Mouse (Mus musculus): ENCODE data around the gene Nr2c1.

Nr2c1 gene

DNA sequence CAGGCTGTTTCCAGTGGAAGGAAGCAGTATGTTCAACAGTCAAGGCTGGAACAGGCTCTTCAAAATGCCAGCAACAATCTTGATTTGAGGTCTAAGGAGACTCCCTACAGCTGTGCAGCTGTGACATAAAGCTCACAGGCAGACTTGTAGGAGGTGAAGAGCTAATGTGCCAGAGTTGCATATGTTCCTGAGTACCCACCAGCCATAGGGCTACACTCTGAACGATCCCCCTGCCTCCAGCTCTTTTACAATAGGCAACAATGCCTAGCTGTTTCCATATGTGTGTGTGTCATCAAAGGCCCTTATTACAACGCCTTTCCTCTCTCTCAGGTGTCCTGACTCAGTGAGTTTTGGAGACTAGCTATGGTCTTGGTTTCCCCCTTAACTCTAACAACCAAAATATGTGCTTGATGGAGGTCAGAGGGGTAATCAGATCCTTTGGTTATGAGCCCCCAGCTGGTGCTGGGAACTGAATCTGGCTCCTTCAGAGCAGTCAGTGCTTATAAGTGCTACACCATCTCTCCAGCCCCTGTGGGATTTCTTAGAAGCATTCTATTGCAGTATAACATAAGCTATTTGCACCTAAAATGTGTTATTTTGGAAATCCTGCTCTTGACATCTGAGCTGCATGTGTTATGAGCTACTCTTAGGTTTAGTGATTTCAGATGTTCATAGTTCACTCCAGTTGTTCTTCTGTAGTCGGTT lies 7.4 kb upstream of the Nr2c1 start:
- no peak for DNase-seq

DNA sequence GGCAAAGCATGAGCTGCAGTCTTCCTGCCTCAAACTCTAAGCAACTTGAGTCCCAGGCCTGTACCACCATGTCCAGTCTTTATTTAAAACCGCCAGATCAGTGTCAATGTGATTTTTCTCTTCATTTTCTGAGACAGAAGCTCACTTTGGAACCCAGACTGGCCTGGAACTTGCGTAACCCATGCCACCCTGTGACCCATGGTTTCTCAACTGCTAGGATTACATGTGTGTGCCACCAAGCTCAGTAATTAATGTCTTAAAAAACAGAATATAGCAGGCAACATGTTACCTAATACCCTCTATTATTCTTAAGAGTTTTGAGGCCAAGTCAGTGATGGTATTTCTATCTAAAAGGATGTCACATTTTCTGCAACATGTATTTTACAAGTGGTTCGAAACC lies 5.4 kb upstream of the Nr2c1 start:
- DNase-seq, result no peak

DNA sequence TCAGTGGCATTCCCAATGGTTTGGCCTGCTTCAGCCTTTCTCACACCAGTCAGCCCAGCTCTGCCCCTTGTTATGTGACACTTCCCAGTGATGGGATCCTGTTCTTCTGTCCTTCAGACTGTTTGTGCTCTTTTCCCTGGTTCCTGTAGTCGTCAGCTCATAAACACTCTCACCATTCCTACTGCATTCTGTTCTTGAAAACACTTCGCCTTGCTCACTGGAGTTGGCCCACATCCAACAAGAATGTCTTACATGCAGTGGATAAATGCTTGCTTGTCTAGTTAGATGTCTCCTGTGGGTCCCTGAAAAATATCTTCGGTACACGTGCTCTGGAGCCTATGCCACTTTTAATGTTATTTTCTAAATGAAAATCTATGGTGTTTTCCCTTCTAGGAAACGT lies 3.2 kb upstream of the Nr2c1 start:
- DNase-seq, result no peak

DNA sequence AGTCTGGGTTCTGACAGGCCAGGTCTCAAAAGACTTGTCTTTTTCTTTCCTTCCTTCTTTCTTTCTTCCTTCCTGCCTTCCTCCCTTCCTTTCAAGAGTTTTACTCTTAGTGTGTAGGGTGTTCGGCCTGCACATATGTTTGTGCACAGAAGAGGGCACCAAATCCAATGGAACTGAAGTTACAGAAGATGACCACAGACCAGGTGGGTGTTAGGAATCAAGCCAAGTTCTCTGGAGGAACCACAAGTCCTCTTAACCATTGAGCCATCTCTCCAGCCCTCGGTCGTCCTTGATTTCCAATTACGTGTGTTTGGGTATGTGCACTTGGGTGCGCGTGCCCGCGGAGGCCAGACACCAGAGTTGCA lies 450 bp upstream of the Nr2c1 start:
- DNase-seq, result no peak

DNA sequence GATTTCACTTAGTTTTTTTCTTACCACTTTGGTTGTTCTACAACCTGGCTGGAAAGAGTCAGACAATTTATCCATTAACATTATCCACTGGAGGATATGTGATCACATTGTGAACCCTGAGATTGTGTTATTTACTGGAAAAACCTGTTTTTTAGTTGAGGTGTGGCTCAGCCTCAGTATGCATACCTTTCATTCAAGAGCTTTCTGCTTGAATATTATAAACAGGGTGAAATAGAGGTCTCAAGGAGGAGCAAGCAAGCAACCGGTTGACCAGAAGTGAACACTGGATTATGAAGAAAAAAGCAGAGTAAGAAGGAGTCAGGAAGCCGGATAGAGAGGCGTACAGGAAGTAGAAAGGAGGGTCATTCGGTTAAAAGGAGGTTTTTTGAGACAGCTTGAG lies 3.7 kb downstream of the Nr2c1 start:
- DNase-seq, result no peak

DNA sequence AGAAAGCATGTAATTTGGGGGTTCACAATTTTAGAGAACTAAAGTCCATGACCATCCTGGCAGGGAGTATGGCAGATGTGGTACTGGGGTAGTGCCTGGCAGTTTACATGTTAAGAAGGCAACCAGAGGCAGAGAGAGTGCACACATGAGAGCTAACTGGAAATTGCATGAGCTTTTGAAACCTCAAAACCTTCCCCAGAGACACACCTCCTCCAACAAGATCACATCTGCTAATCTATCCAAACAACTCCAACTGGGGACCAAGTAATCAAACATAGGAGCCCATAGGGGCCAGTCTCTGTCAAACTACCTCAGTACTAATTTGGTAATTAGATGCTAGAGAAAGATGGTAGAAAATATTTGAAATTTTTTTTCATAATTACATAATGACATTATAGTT lies 6.0 kb downstream of the Nr2c1 start:
- no peak for DNase-seq

DNA sequence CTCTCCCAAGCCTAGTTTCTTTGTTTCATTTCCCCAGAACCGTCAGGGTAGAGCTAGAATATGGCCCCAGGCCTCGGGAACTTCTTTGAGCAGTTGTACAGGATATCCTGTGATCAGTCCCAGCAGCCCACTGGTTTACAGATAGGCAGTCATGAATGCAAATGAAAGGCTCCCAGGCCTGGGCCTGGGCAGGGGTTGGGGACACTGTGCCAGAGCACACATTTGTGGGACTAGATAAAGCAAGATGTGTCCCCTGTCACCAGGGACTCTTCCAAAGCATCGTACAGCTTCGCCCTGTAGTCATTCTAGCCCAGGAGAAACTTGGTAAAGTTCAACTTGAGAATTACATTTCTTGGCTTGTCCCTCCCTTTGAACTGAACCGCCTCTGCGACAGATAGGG lies 11.1 kb downstream of the Nr2c1 start:
- no peak for DNase-seq

DNA sequence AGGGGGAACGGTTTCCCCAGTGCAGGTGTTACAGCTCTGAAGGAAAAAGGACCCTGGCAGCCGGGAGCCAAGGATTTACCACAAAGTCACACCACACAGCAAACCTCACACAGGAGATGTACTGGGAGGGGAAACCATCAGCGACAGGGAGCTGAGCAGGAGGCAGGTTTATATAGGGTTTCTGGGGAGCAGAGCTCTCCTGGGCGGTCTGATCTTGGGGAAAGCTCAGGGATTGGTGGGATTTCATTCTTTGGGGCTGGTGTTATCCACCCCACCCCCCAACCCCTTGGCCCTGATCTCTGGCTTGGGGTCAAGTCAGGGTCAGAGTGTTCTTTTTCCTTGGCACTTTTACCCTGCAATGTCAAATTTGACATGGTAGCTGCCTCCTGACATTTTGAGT lies 11.6 kb downstream of the Nr2c1 start:
- DNase-seq, result no peak

DNA sequence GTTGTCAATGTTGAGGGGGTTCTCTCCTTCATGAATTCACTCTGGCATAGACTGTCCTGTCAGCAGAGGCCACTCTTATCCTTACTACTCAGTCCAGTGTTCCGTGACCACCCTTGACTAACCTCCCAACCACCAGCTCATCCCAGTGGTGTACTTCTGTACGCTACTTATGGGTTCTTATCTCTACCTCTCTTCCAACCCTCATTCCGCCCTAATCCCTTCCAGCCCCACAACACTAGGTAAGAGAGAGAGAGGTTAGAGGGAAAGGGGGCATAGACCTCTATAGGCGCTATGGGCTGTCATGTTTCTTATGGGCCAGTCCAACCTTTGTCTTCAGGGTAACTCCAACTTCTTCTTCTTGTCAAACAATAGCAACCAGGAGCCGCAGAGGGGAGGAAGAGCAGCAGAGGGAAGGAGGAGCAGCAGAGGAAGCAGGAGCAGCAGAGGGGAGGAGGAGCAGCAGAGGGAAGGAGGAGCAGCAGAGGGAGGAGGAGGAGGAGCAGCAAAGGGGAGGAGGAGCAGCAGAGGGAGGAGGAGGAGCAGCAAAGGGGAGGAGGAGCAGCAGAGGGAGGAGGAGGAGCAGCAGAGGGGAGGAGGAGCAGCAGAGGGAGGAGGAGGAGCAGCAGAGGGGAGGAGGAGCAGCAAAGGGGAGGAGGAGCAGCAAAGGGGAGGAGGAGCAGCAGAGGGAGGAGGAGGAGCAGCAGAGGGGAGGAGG lies 13.4 kb downstream of the Nr2c1 start:
- DNase-seq, result no peak

DNA sequence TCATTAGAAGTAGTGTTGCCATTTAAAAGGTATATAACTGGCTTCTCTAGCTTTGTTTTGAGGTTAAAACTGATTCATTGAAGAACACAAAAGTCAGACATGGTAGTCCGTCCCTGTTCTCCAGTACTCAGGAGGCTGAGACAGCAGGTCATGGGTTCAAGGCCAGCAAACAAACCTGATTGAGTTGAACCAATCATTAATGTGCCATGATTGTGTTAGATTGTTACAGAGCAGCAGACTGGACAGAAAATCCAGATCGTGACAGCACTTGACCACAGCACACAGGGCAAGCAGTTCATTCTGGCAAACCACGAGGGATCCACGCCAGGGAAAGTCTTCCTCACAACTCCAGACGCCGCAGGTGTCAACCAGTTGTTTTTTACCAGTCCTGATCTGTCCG lies 14.2 kb downstream of the Nr2c1 start:
- no peak for DNase-seq

DNA sequence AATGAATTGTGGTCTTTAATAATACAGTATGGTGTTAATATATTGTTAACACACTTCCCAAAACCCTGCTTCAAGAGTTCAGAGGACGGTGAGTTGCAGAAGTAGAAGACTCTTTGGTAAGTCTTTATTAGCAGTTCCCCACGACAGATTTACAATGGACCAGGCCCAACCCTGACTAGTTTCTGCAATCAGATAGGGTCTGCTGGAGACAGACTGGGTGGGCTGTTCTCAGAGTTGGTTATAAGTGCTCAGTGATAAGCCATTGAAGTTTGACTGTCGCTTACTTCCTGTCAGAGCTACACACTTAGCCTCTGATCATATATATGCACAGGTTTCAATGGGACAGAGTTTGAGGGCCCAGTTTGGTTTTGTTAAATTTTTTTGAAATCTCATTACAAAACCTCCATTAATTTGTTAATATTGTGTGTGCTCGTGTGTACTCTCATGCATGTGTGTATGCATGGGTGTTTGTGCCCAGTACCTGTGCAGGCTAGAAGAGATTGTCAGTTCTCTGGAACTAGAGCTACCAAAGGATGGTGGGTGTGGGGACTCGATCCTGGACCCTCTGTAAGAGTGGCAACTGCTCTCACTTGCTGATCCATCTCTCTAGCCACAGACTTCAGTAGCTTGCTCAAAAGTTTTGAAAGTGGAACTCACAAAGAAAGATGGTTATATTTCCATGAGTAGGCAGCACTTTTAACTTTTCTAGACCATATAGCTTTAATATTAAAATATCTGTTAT lies 16.5 kb downstream of the Nr2c1 start:
- no peak for DNase-seq

DNA sequence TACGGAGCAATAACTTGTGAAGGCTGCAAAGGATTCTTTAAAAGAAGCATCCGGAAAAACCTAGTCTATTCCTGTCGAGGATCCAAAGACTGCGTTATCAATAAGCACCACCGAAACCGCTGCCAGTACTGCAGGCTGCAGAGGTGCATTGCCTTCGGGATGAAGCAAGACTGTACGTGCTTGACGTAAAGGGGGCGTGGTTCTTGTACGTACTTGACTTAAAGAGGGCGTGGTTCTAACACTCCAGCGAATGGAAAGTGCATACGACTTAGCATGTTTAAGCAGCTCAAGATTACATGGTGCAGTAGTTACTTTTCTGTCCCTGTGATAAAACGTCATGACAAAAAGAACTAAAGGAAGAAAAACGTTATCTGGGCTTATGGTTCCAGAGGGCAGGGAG lies 17.6 kb downstream of the Nr2c1 start:
- DNase-seq, result no peak

DNA sequence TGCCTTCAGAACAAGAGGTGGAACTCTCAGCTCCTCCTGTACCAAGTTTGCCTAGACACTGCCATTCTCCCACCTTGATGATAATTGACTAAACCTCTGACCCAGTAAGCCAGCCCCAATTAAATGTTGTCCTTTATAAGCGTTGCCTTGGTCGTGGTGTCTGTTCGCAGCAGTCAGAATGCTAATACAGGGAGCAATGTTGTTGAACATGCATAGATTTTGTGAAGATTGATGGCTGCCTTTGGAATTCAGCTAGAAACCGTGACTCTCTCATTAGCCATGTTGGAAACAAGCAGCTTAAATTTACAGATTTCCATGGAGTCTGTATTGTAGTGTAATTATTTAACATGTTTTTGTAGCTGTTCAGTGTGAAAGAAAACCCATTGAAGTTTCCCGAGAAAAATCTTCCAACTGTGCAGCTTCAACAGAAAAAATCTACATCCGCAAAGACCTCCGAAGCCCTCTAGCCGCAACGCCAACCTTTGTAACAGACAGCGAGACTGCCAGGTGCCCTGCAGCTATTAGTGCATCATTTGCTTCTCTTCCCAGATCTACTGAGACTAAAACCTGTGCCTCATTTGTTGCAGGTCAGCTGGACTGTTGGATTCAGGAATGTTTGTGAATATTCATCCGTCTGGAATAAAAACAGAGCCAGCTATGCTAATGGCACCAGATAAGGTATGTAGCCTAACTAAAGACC lies 19.4 kb downstream of the Nr2c1 start:
- no peak for DNase-seq

DNA sequence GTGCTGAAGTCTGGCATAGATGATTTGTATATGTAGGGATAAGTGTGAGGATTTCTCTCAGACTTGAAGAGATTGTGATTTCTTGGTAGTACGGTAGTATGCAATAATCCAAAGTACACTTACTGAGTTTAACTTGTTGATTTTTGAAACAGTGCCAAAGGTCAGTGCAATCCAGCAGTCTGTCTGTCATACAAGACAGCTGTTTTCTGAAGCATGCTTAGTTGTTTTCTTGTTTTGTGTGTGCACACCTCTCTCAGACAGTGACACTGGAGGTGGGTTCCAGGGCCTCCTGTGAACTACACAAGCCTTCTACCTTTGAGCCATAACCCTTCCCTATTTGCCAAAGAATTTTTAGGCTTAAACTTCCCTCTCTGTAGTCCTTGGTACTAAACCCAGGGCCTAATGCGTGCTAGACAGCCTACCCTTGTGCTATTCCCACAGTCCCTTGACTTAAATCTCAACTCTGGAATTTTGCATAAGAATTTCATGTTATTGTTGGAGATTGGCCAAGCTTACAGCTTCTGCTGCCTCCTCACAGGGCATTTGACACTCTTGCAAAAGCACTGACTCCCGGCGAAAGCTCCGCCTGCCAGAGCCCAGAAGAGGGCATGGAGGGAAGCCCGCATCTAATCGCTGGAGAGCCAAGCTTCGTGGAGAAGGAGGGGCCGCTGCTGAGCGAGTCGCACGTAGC lies 23.8 kb downstream of the Nr2c1 start:
- DNase-seq, result no peak

DNA sequence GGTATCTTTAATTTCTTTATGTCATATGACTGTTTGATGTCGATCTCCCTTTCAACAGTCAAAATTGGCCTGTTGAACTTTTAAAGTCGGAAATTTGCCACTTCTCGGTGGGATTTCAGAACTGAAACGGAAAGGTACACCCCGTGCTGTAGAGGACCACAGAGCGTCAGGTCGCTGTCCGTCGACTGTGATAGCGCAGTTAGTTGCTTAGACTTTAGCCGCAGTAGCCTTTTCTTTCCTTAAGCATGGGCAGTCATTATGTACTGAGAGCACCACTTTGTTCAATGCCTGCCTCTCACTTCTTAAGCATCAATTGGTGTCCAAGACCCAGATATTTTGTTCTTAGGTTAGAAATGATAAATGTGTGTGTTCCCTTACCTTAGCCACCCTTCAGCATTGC lies 24.3 kb downstream of the Nr2c1 start:
- no peak for DNase-seq

DNA sequence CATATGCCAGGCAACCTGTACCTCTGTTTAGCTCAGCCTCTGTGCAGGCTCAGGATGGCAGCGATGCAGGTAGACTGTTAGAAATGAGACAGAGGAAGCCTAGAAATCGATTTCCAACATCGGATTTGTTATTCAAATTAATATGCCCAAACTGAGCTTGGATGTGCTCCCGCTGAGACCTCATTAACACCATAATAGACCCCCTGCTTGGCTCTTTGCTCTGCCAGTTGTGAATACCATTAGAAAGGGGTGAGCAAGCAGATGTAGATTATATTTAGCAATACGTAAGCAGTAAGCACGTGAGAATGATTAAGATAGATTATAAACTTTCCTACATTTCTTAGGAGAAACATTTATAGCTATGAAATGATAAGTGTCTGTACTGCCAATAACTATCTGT lies 24.9 kb downstream of the Nr2c1 start:
- no peak for DNase-seq

DNA sequence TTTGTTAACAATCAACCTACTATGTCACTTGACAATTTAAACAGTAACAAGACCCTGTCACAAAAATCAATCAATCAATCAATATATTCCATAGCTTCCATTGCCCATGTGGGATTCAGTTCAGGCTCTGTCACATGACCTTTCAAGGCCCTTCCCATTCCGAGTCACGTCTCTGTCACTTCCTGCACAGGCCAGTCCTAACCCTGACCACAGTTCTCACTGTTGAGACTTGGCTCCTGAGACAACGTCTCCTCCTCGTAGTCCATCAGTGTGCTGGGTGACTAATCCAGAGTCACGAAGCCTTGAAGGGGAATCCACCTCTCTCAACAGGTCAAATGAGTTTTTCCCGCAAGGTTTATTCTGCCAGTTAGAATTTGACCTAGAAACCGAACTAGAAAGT lies 26.8 kb downstream of the Nr2c1 start:
- no peak for DNase-seq

DNA sequence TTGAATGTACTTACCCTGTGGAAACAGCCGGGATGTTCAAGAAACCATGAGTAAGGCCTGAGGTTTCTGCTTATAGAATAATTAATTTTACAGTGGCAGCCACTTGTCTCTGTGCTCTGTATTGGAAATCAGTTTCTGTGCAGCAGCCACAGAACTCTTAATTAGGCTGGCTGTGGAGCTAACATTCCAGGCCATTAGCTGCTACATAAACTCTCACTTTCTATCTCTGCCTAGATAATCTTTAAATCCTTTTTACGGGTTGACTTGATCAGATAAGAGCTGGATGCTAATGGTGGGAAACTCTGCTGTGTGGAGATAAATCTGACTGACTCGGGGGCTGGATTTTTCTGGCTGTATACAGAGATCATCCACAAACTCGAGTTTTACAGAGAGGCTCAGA lies 35.4 kb downstream of the Nr2c1 start:
- no peak for DNase-seq

DNA sequence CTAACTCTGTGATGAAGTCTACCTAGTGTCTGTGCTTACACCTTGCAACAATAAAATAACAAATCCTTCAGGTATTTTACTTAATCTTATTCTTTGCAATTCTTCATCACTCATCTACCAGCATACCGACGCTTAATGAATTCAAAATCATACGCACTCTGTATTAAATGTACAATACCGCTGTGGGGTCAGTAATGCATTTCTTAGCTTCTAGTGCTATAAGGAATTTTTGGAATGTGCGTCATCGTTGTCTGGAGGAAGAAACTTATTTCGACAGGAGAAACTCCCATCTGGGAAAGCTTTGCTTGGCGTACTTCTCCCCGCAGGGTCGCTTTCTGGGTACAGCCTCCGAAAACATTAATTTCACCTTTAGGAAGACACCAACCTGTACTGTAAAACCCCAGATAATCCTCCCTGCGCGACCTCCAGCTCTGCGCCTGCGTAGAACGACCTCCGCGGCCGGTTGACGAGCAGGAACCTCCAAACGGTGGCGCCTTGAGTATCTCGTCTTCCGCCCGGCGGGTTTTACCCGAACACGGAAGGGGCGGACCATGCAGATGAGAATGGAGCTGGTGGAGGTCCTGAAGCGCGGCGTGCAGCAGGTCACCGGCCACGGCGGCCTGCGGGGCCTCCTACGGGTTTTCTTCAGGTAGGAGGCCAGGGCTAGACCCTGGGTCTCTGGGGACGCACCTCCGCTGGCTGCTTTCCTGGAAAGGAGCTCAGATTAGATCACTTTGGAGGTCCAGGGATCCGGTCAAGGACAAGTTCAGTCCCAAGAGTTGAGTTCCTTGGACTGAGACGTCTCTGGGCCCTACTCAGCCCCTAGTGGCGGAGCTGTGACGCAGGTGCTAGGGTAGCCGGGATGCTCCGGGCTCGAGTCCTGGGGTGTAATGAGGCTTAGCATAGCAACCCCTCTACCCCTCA lies 50.9 kb downstream of the Nr2c1 start, which contains the start of gene Ndufa12:
Ndufa12 (plus strand) TSS at position 239 of the 924 bp plus-strand sequence.
- DNase-seq, result peak; percentile 96

DNA sequence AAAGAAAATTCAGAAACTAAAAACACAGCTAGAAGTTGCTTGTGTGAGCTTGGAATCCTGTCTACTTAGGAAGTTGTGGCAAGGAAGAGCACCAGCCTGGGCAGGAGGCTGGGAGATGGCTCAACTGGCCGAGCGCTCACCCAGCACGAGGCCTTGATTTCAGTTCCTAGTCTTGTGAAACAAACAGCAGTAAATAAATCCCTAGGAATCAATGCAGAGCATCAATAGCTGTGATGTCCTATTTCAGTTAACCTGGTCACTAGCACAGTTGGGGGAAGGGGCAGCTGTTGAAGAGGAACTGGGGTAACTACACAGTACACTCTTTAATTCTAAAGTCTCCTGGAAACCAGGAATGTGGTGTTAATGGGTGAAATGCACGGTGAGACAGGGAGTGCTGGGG lies 57.1 kb downstream of the Nr2c1 start:
- no peak for DNase-seq

DNA sequence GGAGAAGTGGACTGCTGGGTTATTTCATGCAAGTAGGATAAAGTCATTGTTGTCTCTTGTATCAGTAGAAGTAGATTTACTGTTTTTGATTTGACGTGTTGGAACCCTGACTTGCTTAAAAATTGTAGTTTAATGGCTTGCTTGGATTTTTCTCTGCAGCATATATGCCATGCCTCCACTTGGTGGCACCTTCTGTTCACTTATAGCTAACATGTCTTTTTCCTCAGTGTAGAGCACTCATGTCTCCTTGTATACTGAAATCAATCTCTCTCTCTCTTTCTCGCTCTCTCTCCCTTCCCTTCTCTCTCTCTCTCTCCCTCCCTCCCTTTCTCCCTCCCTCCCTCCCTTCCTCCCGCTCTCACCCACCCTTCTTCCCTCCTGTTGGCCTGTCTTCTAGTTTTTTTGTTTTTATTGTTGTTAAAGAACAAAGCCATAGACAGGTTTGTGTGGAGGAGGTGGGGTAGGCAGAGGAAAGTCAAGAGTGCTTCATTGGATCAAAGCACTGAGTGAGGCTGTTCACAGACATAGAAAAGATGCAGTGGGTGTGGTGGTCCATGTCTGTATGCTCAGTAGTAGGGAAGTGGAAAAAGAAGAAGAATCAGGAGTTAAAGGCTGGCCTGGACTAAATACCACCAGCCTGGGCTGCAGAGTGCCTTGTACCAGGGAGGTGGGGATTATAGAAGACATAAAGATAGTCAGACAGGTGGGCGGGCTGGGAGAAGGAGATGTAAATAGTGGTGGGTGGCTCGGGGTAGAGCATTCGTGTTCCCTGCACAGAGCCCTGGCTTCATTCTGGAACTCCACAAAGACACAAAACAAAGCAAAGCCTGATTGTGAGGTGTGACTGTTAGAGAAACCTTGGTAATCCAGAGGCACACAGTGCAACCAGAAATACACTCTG lies 63.1 kb downstream of the Nr2c1 start:
- DNase-seq, result no peak
